Mouse (Mus musculus) embryo, embryonic 9.5 days (tissue): ENCODE results near the gene Ppp1r13l.
A peak's percentile ranks its signal among the peaks of the same experiment; 100 is the strongest.

Experiments
- DNase-seq: peaks from one replicate; pipeline ENCODE4 v3.0.0-alpha.2; 2017; ENCODE audit errors: extremely low spot score

Ppp1r13l gene

DNA sequence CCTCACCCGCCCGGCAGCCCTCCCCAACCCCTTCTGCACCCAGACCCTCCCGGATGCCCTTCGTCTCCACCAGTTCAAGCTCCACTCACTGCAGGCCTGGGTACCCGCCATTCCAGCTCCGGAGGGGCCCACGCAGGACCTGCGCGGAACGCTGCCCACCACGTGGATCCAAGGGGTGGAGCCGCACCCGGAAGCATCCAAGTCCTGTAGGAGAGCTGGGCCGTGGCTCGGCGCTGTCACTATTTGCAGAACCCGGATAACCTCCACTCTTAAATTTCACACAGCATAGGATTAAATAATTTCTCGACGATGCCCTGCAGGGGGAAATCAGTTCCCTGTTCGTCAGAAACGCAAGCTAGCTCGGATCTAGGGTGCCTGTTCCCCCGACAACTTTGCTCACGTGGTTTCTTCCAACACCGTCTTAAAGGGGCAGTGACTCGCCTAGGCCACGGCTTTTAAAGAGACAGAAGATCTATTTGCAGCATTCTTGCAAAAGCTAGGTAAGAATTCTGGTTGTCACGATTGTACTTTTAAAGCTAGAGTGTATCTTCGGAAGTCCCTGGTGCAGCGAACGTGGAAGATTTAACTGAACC, at the start of gene Ppp1r13l, which contains the start of gene Cd3eap:
Gene Ppp1r13l, plus strand, starts transcription at position 451 of the 593 bp plus-strand sequence.
Gene Cd3eap, minus strand, starts transcription at position 185 of the 593 bp plus-strand sequence.
- peak; percentile 92 for DNase-seq

DNA sequence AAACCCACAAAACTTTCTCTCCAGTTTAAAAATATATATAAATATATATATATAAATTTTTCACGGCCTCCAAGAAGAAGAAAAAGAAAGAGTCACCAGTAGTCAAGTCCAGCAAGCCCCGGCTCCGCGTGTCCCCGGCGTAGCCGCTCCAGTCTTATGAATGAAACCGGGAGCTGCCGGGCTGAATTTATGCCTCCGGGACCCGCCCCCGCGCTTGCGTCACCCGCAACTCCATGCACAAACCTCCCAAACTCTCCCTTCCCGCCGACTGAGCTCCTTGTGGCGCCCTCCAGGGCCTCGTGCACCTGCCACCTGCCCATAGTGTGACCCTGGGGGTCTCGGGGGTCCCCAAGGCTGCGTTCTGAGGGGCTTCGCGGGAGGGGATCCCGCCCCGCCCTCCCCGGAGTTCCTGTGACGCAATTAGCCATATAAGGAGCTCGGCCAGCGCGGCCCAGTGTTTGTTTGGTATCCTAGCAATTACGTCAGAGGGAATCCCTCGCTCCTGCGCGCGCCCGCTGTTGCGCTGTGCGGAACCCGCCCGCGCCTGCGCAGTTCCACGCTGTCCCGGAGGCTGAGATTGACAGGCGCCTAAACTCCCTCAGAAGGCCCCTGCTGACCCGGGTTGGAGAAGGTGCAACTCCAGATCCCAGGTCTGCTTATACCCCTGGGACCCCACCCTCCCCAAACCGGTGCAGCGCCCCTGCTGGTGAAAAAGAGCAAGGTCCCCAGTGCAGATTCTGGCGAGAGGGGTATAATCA, 49.5 kb upstream of the Ppp1r13l start, which contains the start of gene Fosb:
Gene Fosb, minus strand, starts transcription at position 168 of the 758 bp plus-strand sequence.
- peak; percentile 96 for DNase-seq

DNA sequence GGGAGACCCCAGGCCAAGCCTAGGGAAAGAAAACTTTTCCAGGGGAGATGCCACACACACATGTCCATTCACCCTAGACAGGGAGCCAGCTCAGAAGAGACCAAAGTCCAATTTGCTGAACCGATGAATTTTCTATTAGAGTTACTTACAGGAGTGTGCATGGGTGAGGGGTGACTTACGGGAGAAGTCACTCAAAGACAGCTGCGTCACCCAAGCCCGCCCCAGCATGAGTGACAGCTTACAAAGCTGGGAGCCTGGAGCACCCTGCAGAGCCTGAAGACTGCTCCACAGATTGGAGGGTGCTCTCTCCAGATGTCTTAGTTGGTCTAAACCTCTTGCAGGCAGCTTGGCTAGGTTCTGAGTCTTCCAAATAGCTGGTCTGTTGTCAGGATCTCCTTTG, 47.6 kb upstream of the Ppp1r13l start:
- no peak for DNase-seq

DNA sequence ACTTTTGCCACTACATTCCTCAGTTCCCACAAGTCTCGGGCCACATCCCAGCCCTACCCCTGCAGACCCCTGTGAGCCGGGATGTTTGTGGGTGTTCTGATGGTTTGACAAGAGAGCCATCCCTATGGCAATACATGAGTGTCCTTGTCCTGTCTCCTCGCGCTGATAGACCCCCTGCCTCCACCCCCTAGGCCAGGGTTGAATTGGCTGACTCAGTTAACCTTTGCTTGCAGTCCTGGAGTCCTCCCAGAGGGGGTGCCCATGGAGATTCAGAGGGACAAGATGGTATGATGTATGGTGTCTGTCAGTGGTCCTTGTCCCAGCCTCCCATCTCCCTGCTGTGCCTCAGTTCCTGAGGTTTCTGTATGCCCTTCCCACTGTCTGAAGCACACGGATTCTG, 45.5 kb upstream of the Ppp1r13l start:
- DNase-seq, result no peak

DNA sequence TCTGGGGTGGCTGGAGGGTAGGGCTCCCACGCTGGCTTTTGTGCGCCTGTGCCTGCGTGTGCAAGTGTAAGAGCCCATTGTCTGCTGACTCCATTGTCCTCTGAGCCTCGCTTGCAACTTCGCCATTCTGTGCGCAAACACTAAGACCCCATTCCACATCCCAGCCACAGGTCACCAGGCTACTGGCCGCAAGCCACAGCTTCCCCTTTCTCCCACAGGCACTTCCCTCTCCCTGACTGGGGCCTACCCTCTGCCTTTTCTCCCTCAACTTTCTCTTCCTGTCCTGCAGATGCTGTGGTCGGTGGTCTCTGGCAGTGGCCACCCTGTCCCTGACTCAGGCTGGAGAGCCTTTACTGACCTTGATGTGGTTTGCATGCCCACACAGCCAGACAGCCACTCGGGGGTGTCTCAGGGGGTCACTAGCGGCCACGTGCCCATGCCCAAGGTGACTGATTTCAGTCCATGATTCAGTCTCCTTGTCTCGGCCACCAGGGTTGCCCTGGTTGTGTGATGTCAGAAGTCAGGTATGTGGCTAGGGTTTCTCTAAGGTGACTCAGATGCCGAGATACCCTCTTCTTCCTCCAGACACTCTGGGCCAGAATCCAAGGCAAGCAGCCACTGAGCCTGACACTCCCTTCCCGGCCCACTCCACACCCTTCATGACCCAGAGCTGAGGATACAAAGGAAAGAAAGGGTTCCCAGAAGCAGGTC, 42.9 kb upstream of the Ppp1r13l start:
- no peak for DNase-seq

DNA sequence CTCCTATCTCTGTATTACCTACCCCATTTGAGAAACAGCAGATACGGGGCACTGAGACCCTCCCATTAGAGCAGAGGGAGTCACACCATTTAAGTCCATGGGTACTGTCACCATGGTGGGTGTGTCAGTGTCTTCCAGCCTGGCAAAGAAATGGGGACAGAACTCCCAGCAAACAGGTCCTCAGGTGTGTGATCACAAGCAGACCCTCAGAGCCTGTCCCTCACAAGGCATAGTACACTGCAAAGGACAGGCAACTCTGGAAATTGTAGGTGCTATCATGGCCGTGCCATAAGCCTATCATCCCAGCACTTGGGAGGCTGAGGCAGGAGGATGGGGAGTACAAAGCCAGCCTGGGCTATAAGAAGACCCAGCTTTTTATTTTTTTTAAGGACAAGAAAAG, 41.3 kb upstream of the Ppp1r13l start:
- no peak for DNase-seq

DNA sequence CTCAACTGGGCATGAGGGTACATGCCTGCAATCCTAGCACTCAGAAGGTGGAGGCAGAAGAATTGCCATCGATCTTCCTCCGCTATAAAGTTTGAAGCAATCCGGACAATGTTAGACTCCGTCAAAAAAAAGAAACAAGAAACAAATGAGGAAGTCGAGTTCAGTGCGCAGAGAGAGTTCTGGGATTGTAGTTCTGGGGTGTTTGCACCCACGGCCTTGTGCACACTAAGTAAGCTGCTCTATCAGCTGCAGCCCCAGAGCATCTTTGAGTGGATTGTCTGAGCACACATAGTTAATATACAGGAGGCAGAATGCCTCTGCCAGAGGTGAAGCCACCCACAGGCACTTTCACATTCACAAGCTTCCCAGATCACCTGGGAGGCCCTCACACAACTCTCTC, 40.9 kb upstream of the Ppp1r13l start:
- DNase-seq, result no peak

DNA sequence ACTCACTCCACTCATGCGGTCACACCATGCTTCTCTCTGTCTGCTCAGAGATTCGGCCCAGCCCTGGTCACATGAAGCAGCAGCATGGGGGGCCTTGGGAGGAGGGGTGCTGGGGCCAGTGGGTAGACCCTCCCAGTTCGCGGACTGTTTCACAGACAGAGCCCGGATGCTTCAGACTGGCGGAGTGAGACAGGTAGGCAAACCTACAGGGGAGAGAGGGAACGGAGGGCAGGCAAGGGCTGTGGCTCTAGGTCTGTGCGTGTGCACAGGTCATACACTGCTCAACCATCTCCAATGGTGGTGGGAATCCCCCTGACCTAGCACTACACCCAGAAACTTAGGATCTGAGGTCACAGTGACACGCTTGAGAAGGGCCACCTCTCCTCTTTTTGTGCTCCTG, 40.1 kb upstream of the Ppp1r13l start:
- DNase-seq, result no peak

DNA sequence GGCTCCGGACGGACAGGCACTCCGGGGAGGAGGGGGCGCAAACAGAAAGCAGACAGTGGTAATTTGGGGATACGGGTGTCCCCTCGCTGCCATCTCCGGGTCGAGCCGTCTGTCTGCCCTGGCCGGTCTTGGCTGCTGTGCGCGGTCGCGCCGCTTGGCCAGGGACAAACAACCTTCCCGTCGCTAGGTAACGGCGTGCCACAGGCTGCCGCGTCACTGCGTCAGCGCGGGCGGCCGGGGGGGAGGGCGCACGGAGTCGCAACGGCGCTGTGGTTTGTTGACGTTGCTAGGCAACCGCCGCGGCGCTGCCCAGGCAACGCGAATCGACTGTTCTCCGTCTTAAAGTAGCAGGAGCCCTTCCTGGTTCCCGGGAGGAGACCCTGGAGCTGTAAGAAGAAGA, 39.6 kb upstream of the Ppp1r13l start:
- peak; percentile 96 for DNase-seq

DNA sequence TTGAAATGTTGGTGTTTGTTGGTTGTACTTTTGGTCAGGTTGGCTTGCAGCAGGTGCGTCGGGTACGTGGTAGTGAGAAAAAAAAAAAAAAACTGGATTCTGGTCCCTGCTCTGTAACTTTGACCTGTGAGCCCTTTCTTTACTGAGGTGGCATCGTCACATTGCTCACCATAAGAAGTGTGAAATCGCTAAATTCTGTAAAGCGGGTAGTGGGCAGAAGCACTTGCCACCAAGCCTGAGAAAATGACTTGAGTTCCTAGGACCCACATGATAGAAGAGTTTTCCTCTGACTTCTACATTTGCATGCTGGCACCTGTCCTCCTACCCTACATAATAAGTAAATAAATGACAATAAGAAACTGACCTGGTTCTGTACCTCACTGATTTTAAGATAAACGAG, 38.9 kb upstream of the Ppp1r13l start:
- DNase-seq, result no peak

DNA sequence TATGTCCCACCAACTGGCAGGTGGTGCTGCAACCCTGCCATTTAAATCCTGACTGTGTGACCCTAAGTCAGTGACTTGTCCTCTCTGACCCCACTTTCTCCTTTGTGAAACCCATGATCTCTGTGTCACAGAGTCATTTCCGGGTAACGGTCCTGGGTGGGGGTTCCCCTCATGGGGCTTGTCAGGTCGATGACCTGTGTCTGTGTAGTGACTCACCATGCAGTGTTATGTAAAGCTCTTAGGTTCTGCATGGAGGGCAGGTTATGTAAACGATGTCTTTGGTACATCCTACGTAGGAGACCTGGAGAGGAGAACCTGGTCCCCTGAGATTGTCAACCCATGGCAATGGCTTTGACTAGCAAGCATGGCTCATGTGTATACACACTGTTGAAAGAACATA, 38.1 kb upstream of the Ppp1r13l start:
- no peak for DNase-seq

DNA sequence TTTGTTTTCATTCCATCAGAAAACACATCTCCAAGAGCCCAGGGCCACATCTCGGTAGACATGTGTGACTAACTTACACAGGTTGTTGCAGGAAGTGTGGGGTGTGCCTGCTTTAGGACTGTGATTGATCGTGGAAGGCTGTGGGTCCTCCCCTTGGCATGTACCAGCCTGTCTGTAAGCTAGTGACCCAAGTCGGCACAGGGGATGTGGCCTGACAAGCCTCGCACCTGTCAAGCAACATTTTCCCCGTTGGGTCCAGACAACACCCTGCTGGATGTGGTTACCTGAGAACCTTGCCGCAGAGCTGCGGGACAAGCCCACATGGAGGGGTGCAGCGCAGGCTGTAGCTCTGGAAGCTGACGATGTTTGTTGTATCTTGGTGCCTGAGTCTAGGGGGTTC, 37.1 kb upstream of the Ppp1r13l start:
- DNase-seq, result no peak

DNA sequence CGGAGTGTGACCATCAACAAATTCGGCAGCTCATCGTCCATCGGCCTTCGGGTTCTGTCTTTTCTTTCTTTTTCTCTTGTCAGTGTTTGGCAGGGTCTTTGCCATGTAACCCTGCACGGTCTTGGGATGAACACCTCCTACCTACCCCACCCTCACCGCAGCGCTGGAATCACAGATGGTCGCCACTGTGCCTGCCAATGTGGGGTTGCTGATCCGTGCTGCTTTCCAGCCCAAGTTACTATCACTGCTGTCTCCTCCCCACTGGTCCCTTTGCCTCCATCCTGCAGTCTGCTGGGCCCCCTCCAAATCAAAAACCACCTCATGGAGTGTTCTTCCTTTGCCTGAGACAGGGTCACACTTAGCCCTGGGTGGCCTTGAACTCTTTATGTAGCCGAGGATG, 35.3 kb upstream of the Ppp1r13l start:
- DNase-seq, result no peak

DNA sequence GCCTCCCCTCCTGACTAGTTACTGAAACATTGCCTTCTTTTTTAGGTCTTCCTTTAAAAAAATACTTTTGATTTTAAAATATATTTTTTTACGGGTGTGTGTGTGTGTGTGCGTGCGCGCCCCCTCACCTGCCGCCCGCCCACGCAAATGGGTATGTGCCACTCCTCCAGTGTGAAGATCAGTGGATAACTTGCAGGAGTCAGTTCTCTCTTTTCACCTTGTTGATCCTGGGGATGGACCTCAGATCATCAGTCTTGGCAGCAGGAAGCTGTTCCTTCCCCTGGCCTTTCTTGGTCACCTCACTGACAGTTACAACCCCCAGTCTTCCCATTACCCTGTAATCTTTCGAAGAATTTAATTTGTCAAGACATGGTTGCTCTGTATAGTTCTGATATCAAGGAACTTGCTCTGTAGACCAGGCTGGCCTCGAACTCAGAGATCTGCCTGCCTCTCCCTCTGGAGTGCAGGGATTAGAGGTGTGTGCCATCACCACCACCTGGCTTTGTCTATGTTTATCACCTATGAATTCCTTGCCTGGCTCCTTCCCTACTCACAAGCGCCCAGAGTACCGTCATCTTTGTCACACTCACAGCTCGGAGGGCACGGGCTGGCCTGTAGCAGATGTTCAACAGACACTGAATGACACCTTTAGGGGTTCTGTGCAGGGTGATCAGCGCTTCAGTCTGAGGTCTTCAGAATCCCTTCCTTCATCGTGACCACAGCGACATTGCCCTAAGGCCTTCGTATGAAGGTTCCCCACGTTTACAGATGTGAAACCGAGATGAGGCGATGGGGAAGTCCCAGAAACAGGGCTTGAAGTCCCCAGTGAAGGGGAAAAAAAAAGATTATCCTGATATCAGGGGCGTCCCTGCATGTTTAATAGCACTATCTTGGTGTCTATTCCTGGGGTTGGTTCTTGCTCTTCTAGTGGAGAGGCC, 34.0 kb upstream of the Ppp1r13l start:
- DNase-seq, result no peak

DNA sequence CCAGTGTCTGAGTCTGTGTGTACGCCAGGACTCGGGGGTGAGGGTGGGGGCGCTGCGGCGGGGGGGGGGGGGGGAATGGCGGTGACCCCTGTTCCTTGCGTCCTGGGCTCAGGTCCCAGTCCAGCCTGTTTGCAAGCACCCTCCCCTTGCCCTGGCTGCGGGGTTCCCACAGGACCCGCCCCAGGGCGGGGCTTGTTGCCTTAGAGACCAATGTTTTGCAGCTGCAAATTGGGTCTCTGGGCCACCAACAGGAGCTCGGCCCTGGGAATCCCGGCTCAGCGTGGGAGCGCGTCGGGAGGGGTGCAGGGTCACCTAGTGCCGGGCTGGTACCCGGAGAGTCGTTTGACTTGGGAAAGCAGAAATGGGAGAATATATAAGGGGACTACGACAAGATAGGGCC, 33.2 kb upstream of the Ppp1r13l start:
- DNase-seq, result peak; percentile 87

DNA sequence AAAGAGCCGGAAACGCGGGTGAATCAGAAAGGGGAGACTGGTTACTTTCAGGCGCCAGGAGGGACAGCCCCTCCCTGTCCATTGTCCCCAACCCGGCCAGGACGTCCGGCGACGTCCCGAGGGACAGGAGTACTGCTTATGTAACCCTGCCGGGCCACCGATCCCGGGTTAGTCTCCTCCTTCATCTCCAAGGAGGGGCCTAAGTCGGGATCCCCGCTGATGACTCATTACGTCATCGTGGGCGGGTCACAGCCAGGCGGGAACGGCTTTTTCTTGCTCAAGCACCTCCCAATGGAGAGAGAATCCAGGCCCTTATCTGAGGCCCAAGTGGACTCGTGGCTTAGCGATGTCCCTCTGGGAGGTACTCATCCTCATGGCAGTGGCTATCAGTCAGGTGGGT, 32.4 kb upstream of the Ppp1r13l start:
- peak; percentile 89 for DNase-seq

DNA sequence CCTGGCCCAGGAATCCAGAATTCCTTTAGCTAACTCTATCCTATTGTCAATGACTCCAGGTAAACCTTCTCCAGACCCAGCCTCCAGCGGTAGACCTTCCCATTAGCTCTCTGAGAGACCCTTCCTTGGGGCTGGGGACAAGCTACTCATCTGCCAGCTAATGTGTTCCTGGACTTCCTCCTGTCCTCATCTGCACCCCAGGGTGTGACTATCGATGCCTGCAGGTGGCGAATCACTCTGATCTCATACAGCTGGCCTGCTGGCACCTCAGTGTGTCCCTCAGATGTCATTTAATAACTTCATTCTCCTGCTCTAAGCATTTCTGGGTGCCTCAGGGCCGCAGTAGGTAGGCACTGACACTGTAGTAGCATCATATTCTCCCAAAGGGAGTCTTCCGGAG, 31.8 kb upstream of the Ppp1r13l start:
- no peak for DNase-seq

DNA sequence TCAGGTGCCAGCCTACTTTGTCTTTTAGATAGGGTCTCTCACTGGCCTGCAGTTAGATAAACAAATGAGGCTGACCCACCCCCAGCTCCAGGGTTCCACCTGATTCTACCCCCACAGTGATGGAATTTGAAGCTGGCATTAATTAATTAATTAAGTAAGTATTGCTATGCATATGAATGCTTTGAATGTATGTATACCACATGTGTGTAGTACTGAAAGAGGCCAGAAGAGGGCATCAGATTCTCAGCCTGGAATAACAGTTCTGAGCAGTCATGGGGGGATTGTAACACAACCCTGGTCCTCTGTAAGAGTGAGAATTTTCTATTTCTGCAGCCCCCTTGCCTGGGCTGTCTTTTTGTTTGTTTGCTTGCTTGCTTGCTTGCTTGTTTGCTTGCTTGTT, 31.1 kb upstream of the Ppp1r13l start:
- no peak for DNase-seq

DNA sequence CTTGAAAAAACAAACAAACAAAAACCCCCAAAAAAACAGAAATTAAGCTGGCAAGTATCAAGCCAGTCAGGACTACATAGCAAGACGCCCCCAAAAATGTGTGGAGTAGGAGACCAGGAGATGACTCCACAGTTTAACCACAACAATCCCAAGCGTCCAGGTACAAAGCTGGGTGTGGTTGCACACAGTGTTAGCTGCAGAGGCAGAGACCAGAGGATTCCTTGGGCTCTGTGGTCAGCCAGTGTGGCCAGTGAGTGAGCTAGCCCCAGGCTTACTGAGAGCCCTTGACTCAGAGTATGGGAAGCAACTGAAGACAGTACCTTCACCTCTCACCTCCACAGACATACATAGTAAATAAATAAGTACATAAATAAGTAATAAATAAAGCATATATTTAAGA, 27.6 kb upstream of the Ppp1r13l start:
- no peak for DNase-seq

DNA sequence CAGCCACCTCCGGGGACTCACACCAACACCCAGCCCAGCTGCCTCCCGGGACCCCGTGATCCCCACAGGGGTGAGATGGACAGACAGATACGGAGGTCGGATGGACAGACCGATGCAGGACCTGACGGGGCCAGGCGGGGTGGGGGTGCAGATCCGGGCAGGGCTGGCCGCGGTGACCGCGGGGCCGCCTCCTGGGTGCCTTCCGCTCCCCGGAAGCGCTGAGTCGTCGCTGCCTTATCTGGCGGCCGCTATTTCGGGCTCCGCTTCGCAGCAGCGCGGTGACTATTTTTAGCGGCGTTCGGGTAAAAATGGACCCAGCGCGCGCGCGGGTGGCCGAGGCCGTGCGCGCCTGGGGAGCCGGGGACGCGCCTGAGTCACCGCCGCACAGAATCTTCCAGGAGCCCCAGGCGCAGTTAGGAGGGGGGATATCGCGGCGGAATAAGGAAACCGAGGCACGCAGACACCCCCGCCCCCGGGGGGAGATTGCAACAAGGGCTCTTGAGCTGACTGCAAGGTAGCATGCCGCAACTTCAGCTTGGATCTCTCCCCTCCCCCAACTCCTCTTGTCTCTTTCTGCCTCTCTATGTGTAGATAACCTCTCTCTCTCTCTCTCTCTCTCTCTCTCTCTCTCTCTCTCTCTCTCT, 26.7 kb upstream of the Ppp1r13l start:
- DNase-seq, result peak; percentile 56

DNA sequence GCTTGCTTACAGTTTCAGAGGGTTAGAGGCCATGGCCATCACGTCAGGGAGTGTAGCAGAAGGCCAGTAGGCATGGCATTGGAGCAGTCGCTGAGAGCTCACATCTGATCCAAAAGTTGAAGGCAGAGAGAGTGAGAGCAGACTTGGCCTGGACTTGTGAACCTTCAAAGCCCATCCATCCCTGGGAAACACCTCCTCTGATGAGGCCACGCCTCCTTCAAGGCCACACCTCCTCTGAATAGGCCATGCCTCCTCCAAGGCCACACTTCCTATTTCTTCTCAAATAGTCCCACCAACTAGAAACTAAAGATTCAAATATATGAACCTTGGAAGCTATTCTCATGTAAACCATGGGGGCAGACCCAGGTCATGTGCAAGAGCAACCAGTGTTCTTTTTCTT, 24.0 kb upstream of the Ppp1r13l start:
- no peak for DNase-seq
